Mouse (Mus musculus) brain, embryonic 14.5 days (tissue): ENCODE measurements at regions not wholly inside any gene's neighbourhood (a gene's known extent, or its start where the extent isn't known, plus 50 kb on each side); places are given as distances from the start of the nearest gene placed in this dataset.

Experiments
- CTCF ChIP-seq: fragments of 200-500 bp; IDR thresholded peaks from 2 replicates; pipeline ENCODE4 v1.5.1; 2012; ENCODE audit warnings: inconsistent platforms, mild to moderate bottlenecking, moderate library complexity, borderline replicate concordance; ENCODE audit not compliant: insufficient read depth, insufficient read length; ENCODE audit errors: extremely low read depth
- POLR2A ChIP-seq: fragments of 200-500 bp; IDR thresholded peaks from 2 replicates; pipeline ENCODE4 v1.6.1; 2012; ENCODE audit warnings: mild to moderate bottlenecking, inconsistent platforms, borderline replicate concordance; ENCODE audit not compliant: poor library complexity, insufficient read depth, insufficient read length, severe bottlenecking; ENCODE audit errors: extremely low read depth

DNA sequence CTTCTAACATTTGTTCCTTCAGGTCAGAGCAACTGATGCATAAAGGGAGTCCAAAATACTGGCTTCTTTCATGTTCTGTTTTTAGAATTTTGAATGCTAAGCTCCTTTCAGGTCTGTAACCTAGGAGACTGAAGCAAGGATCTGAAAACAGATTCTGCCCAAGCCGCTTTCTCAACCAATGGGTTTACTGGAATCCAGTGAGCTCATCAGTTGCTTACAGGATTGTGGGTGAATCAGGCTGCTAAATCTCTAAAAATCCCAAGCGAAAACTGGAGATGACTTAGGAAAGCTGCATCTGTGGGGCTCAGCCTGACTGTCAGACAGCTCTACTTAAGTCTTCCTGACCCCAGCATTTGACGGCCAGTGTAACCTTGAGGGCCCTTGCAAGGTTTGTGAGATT lies 1277.7 kb downstream of the Defb40 start:
- TF ChIP-seq POLR2A (no peak), CTCF (no peak)
